Mouse (Mus musculus): Measurements from ENCODE around the gene Slit3. TPM values are rescaled to one million over a fixed set of nuclear protein-coding genes. Genes with fewer than 3 reads are reported as not detected.

Gene Slit3
- polyA plus RNA-seq, 1 experiment from 2014 or later: 4.9 TPM

GRCm38 (mm10) chr11:35177564-35177963 is 56.5 kb downstream of the Slit3 start:
- Histone ChIP-seq H3K27me3 (ENCODE audit: poor library complexity, severe bottlenecking) (0 out of 2 replicates have a peak, but pooled peaks cover 4% of the 10 kb centered on the region), H3K9me3 (no peaks in the 10 kb centered on the region), H3K4me1 (peaks cover 8% of the 10 kb centered on the region), H3K4me3 (no peak overlapping the region), H3K27ac (no peak overlapping the region), H3K36me3 (replicated peaks) (no peaks in the 10 kb centered on the region)
- 90% methylated on average over 7 of the region's 7 CpGs for WGBS
- DNase-seq (ENCODE audit: extremely low spot score, low spot score): no peak

GRCm38 (mm10) chr11:35178144-35178817 is 57.3 kb downstream of the Slit3 start:
- no peak for DNase-seq (ENCODE audit: extremely low spot score, low spot score)
- Histone ChIP-seq H3K36me3 (replicated peaks) (no peaks in the 10 kb centered on the region), H3K9me3 (no peaks in the 10 kb centered on the region), H3K4me1 (peaks cover 8% of the 10 kb centered on the region), H3K27ac (no peak overlapping the region), H3K4me3 (no peak overlapping the region), H3K27me3 (ENCODE audit: poor library complexity, severe bottlenecking) (0 out of 2 replicates have a peak, but pooled peaks cover 4% of the 10 kb centered on the region)
- WGBS: 57% methylated on average over 24 of the region's 24 CpGs

GRCm38 (mm10) chr11:35179305-35179704 is 58.3 kb downstream of the Slit3 start:
- 73% methylated on average over 8 of the region's 8 CpGs for WGBS
- H3K4me3 ChIP-seq: no peak overlapping the region
- H3K27ac ChIP-seq: no peak overlapping the region
- no peaks in the 10 kb centered on the region for H3K9me3 ChIP-seq
- H3K36me3 ChIP-seq (replicated peaks): no peaks in the 10 kb centered on the region
- 0 out of 2 replicates have a peak, but pooled peaks cover 4% of the 10 kb centered on the region for H3K27me3 ChIP-seq (ENCODE audit: poor library complexity, severe bottlenecking)
- DNase-seq (ENCODE audit: extremely low spot score, low spot score): no peak
- peaks cover 8% of the 10 kb centered on the region for H3K4me1 ChIP-seq

GRCm38 (mm10) chr11:35182887-35183286 is 61.9 kb downstream of the Slit3 start:
- Histone ChIP-seq H3K36me3 (replicated peaks) (no peaks in the 10 kb centered on the region), H3K4me3 (no peak overlapping the region), H3K27ac (no peak overlapping the region), H3K9me3 (no peaks in the 10 kb centered on the region), H3K4me1 (peaks cover 8% of the 10 kb centered on the region), H3K27me3 (ENCODE audit: poor library complexity, severe bottlenecking) (0 out of 2 replicates have a peak, but pooled peaks cover 4% of the 10 kb centered on the region)
- 85% methylated on average over 5 of the region's 5 CpGs for WGBS
- DNase-seq (ENCODE audit: extremely low spot score, low spot score): no peak

- H3K9me3 ChIP-seq: no peaks in the 10 kb centered on the region
- DNase-seq (ENCODE audit: extremely low spot score, low spot score): no peak
- no peak overlapping the region for H3K27ac ChIP-seq
- H3K27me3 ChIP-seq (ENCODE audit: poor library complexity, severe bottlenecking): no peaks in the 10 kb centered on the region
- 83% methylated on average over 6 of the region's 6 CpGs for WGBS
- peaks cover 6% of the 10 kb centered on the region for H3K4me1 ChIP-seq
- no peak overlapping the region for H3K4me3 ChIP-seq
- H3K36me3 ChIP-seq (replicated peaks): no peaks in the 10 kb centered on the region
These were observed 73.8 kb downstream of the Slit3 start for GRCm38 (mm10) chr11:35194826-35195225.

- Histone ChIP-seq H3K27ac (no peak overlapping the region), H3K9me3 (no peaks in the 10 kb centered on the region), H3K27me3 (ENCODE audit: poor library complexity, severe bottlenecking) (0 out of 2 replicates have a peak, but pooled peaks cover 3% of the 10 kb centered on the region), H3K4me3 (no peak overlapping the region), H3K36me3 (replicated peaks) (no peaks in the 10 kb centered on the region), H3K4me1 (peaks cover 6% of the 10 kb centered on the region)
- 94% methylated on average over 7 of the region's 7 CpGs for WGBS
- DNase-seq (ENCODE audit: extremely low spot score, low spot score): no peak
These were observed 75.8 kb downstream of the Slit3 start for GRCm38 (mm10) chr11:35196777-35197176.

GRCm38 (mm10) chr11:35198537-35199088 is 77.6 kb downstream of the Slit3 start:
- WGBS: 96% methylated on average over 6 of the region's 6 CpGs
- Histone ChIP-seq H3K4me3 (no peak overlapping the region), H3K9me3 (no peaks in the 10 kb centered on the region), H3K27me3 (ENCODE audit: poor library complexity, severe bottlenecking) (peaks cover 12% of the 10 kb centered on the region; the same call in 1 of the 2 replicates), H3K4me1 (peaks cover 23% of the 10 kb centered on the region), H3K36me3 (replicated peaks) (no peaks in the 10 kb centered on the region), H3K27ac (no peak overlapping the region)
- DNase-seq (ENCODE audit: extremely low spot score, low spot score): no peak

- peaks cover 12% of the 10 kb centered on the region; the same call in 1 of the 2 replicates for H3K27me3 ChIP-seq (ENCODE audit: poor library complexity, severe bottlenecking)
- 88% methylated on average over 5 of the region's 5 CpGs for WGBS
- H3K9me3 ChIP-seq: no peaks in the 10 kb centered on the region
- H3K36me3 ChIP-seq (replicated peaks): no peaks in the 10 kb centered on the region
- DNase-seq (ENCODE audit: extremely low spot score, low spot score): no peak
- peaks cover 35% of the 10 kb centered on the region for H3K4me1 ChIP-seq
- no peak overlapping the region for H3K27ac ChIP-seq
- H3K4me3 ChIP-seq: no peak overlapping the region
These were observed 81.3 kb downstream of the Slit3 start for GRCm38 (mm10) chr11:35202332-35202731.

- WGBS: 48% methylated on average over 10 of the region's 10 CpGs
- no peak for DNase-seq (ENCODE audit: extremely low spot score, low spot score)
These were observed 82.6 kb downstream of the Slit3 start for GRCm38 (mm10) chr11:35203673-35204072.

GRCm38 (mm10) chr11:35204084-35204483 is 83.1 kb downstream of the Slit3 start:
- H3K27ac ChIP-seq: peak overlapping the region; percentile 52
- 53% methylated on average over 9 of the region's 9 CpGs for WGBS
- no peak for DNase-seq (ENCODE audit: extremely low spot score, low spot score)

More at GRCm38 (mm10) chr11:35203673-35204072, 82.6 kb downstream of the Slit3 start:
- H3K27ac ChIP-seq: peak overlapping the region; percentile 52
- no peak overlapping the region for H3K4me3 ChIP-seq
- peaks cover 12% of the 10 kb centered on the region; the same call in 1 of the 2 replicates for H3K27me3 ChIP-seq (ENCODE audit: poor library complexity, severe bottlenecking)
- H3K9me3 ChIP-seq: no peaks in the 10 kb centered on the region
- no peaks in the 10 kb centered on the region for H3K36me3 ChIP-seq (replicated peaks)
- peaks cover 35% of the 10 kb centered on the region for H3K4me1 ChIP-seq

GRCm38 (mm10) chr11:35210728-35211682 is 90.0 kb downstream of the Slit3 start:
- no peak for DNase-seq (ENCODE audit: extremely low spot score, low spot score)
- Histone ChIP-seq H3K9me3 (no peaks in the 10 kb centered on the region), H3K4me1 (peaks cover 17% of the 10 kb centered on the region; the same call in 1 of the 2 replicates), H3K36me3 (replicated peaks) (0 out of 2 replicates have a peak, but pooled peaks cover 4% of the 10 kb centered on the region), H3K27ac (no peak overlapping the region), H3K27me3 (ENCODE audit: poor library complexity, severe bottlenecking) (peaks cover 6% of the 10 kb centered on the region; the same call in 1 of the 2 replicates), H3K4me3 (no peak overlapping the region)
- 84% methylated on average over 14 of the region's 14 CpGs for WGBS

More at GRCm38 (mm10) chr11:35204084-35204483, 83.1 kb downstream of the Slit3 start:
- Histone ChIP-seq H3K4me1 (peaks cover 35% of the 10 kb centered on the region), H3K27me3 (ENCODE audit: poor library complexity, severe bottlenecking) (peaks cover 12% of the 10 kb centered on the region; the same call in 1 of the 2 replicates), H3K9me3 (no peaks in the 10 kb centered on the region), H3K4me3 (no peak overlapping the region), H3K36me3 (replicated peaks) (no peaks in the 10 kb centered on the region)

GRCm38 (mm10) chr11:35224025-35224424 is 103.0 kb downstream of the Slit3 start:
- Histone ChIP-seq H3K27me3 (ENCODE audit: poor library complexity, severe bottlenecking) (peaks cover 13% of the 10 kb centered on the region), H3K27ac (peak overlapping the region; percentile 69), H3K9me3 (no peaks in the 10 kb centered on the region), H3K4me3 (no peak overlapping the region), H3K4me1 (peaks cover 35% of the 10 kb centered on the region), H3K36me3 (replicated peaks) (no peaks in the 10 kb centered on the region)
- DNase-seq (ENCODE audit: extremely low spot score, low spot score): no peak
- WGBS: 17% methylated on average over 4 of the region's 4 CpGs
